ENCODE assay signal across 19 mouse cellular contexts in genomic region chr15:26220855-26221254, GRCm38 (mm10).
DNase-seq lines count a peak whose midpoint lies in the region; ATAC-seq and TF ChIP-seq lines count a peak whose summit lies in the region.
"Had no signal": no experiment of that assay in that cellular context is flagged by ENCODE, and none has a peak within 500 bp of the region (broad histone marks: within the 10 kb centered on the region; RNA-seq: fewer than 3 reads in every experiment).

No protein-coding gene starts in this region.

- 27% methylated on average over 3 of the region's 3 CpGs for WGBS in forebrain, embryonic 12.5 days
- 30% methylated on average over 3 of the region's 3 CpGs for WGBS in forebrain, postnatal 0 days
- 12% methylated on average over 3 of the region's 3 CpGs for WGBS in hindbrain, embryonic 16.5 days
- 23% methylated on average over 3 of the region's 3 CpGs for WGBS in hindbrain, embryonic 14.5 days
- WGBS in neural tube, embryonic 11.5 days, result 42% methylated on average over 3 of the region's 3 CpGs
- 19% methylated on average over 3 of the region's 3 CpGs for WGBS in neural tube, embryonic 15.5 days

- H3K27me3 ChIP-seq in forebrain, embryonic 12.5 days, result no peaks in the 10 kb centered on the region
- no peaks in the 10 kb centered on the region for H3K27me3 ChIP-seq in forebrain, postnatal 0 days (ENCODE audit: insufficient read depth, low read length)
- H3K27me3 ChIP-seq in hindbrain, embryonic 16.5 days (replicated peaks; ENCODE audit: control insufficient read depth, insufficient read depth, low read length), result no peaks in the 10 kb centered on the region
- no peaks in the 10 kb centered on the region for H3K27me3 ChIP-seq in hindbrain, embryonic 14.5 days (ENCODE audit: control insufficient read depth, insufficient read depth, low read length)
- no peaks in the 10 kb centered on the region for H3K27me3 ChIP-seq in neural tube, embryonic 11.5 days (ENCODE audit: control insufficient read depth, insufficient read depth, low read length)
- H3K27me3 ChIP-seq in neural tube, embryonic 15.5 days (replicated peaks), result no peaks in the 10 kb centered on the region
- H3K27me3 ChIP-seq: forebrain, embryonic 15.5 days; heart, embryonic 12.5 days; intestine, embryonic 15.5 days had no signal

- no peak overlapping the region for H3K9ac ChIP-seq in forebrain, embryonic 12.5 days
- no peak overlapping the region for H3K9ac ChIP-seq in forebrain, postnatal 0 days
- no peak overlapping the region for H3K9ac ChIP-seq in hindbrain, embryonic 16.5 days (ENCODE audit: low read depth, low read length)
- no peak overlapping the region for H3K9ac ChIP-seq in hindbrain, embryonic 14.5 days
- no peak overlapping the region for H3K9ac ChIP-seq in neural tube, embryonic 11.5 days (ENCODE audit: low read length)
- H3K9ac ChIP-seq in neural tube, embryonic 15.5 days (replicated peaks), result no peak overlapping the region
- H3K9ac ChIP-seq: forebrain, embryonic 15.5 days; heart, embryonic 12.5 days; intestine, embryonic 15.5 days had no signal

- H3K9me3 ChIP-seq in forebrain, embryonic 12.5 days, result no peaks in the 10 kb centered on the region
- no peaks in the 10 kb centered on the region for H3K9me3 ChIP-seq in forebrain, postnatal 0 days (ENCODE audit: low read length)
- no peaks in the 10 kb centered on the region for H3K9me3 ChIP-seq in hindbrain, embryonic 16.5 days (ENCODE audit: control insufficient read depth, low read length)
- H3K9me3 ChIP-seq in hindbrain, embryonic 14.5 days (ENCODE audit: control insufficient read depth, low read length), result no peaks in the 10 kb centered on the region
- H3K9me3 ChIP-seq in neural tube, embryonic 11.5 days (ENCODE audit: control insufficient read depth, low read length), result no peaks in the 10 kb centered on the region
- H3K9me3 ChIP-seq in neural tube, embryonic 15.5 days (replicated peaks), result no peaks in the 10 kb centered on the region
- H3K9me3 ChIP-seq: embryonic facial prominence, embryonic 10.5 days; forebrain, embryonic 10.5 days; forebrain, embryonic 15.5 days; heart, embryonic 12.5 days; intestine, embryonic 15.5 days had no signal

- peaks cover 6% of the 10 kb centered on the region for H3K4me1 ChIP-seq in forebrain, embryonic 12.5 days
- no peaks in the 10 kb centered on the region for H3K4me1 ChIP-seq in forebrain, postnatal 0 days (ENCODE audit: insufficient read depth)
- H3K4me1 ChIP-seq in hindbrain, embryonic 16.5 days (ENCODE audit: control insufficient read depth, insufficient read depth, low read depth, low read length), result no peaks in the 10 kb centered on the region
- H3K4me1 ChIP-seq in hindbrain, embryonic 14.5 days (replicated peaks; ENCODE audit: control insufficient read depth, insufficient read depth, low read length), result no peaks in the 10 kb centered on the region
- no peaks in the 10 kb centered on the region for H3K4me1 ChIP-seq in neural tube, embryonic 11.5 days (ENCODE audit: control insufficient read depth, insufficient read depth, low read length)
- H3K4me1 ChIP-seq in neural tube, embryonic 15.5 days, result 0 out of 2 replicates have a peak, but pooled peaks cover 4% of the 10 kb centered on the region
- H3K4me1 ChIP-seq: embryonic facial prominence, embryonic 10.5 days; forebrain, embryonic 15.5 days; heart, embryonic 12.5 days; intestine, embryonic 15.5 days had no signal

- DNase-seq in forebrain, postnatal 0 days, result no peak
- DNase-seq in hindbrain, embryonic 14.5 days (ENCODE audit: low spot score), result no peak
- DNase-seq in neural tube, embryonic 11.5 days (ENCODE audit: low spot score), result peak; percentile 11
- peak; percentile 30 for DNase-seq in retina, postnatal 1 day
- DNase-seq in adrenal gland, postnatal 14 days, result no peak
- DNase-seq: adrenal gland, postnatal 25 days; cerebellum, adult 2 months; cerebellum, postnatal 10 days; gastrocnemius, postnatal 14 days; heart, postnatal 36 days; kidney, adult 18-20 months had no signal

- H3K4me3 ChIP-seq in forebrain, embryonic 12.5 days (replicated peaks), result no peak overlapping the region
- H3K4me3 ChIP-seq in forebrain, postnatal 0 days (ENCODE audit: low read depth, low read length), result no peak overlapping the region
- no peak overlapping the region for H3K4me3 ChIP-seq in hindbrain, embryonic 16.5 days (ENCODE audit: low read length)
- H3K4me3 ChIP-seq in hindbrain, embryonic 14.5 days (replicated peaks; ENCODE audit: low read length), result no peak overlapping the region
- no peak overlapping the region for H3K4me3 ChIP-seq in neural tube, embryonic 11.5 days (ENCODE audit: low read depth, low read length)
- H3K4me3 ChIP-seq in neural tube, embryonic 15.5 days (replicated peaks), result no peak overlapping the region
- H3K4me3 ChIP-seq: embryonic facial prominence, embryonic 10.5 days; forebrain, embryonic 10.5 days; forebrain, embryonic 15.5 days; heart, embryonic 12.5 days; intestine, embryonic 15.5 days had no signal

- H3K27ac ChIP-seq in forebrain, embryonic 12.5 days, result no peak overlapping the region
- H3K27ac ChIP-seq in forebrain, postnatal 0 days (ENCODE audit: low read depth, low read length), result no peak overlapping the region
- no peak overlapping the region for H3K27ac ChIP-seq in hindbrain, embryonic 16.5 days (ENCODE audit: low read depth, low read length)
- no peak overlapping the region for H3K27ac ChIP-seq in hindbrain, embryonic 14.5 days
- no peak overlapping the region for H3K27ac ChIP-seq in neural tube, embryonic 11.5 days (ENCODE audit: low read depth, low read length)
- H3K27ac ChIP-seq in neural tube, embryonic 15.5 days (replicated peaks), result no peak overlapping the region
- H3K27ac ChIP-seq: embryonic facial prominence, embryonic 10.5 days; forebrain, embryonic 10.5 days; forebrain, embryonic 15.5 days; intestine, embryonic 15.5 days had no signal

- no peaks in the 10 kb centered on the region for H3K36me3 ChIP-seq in forebrain, embryonic 12.5 days (replicated peaks)
- no peaks in the 10 kb centered on the region for H3K36me3 ChIP-seq in forebrain, postnatal 0 days (ENCODE audit: insufficient read depth)
- H3K36me3 ChIP-seq in hindbrain, embryonic 16.5 days (ENCODE audit: control insufficient read depth, insufficient read depth, low read length), result no peaks in the 10 kb centered on the region
- no peaks in the 10 kb centered on the region for H3K36me3 ChIP-seq in hindbrain, embryonic 14.5 days (replicated peaks; ENCODE audit: control insufficient read depth, insufficient read depth)
- H3K36me3 ChIP-seq in neural tube, embryonic 11.5 days (ENCODE audit: control insufficient read depth, insufficient read depth, low read length), result no peaks in the 10 kb centered on the region
- H3K36me3 ChIP-seq in neural tube, embryonic 15.5 days, result no peaks in the 10 kb centered on the region
- H3K36me3 ChIP-seq: embryonic facial prominence, embryonic 10.5 days; forebrain, embryonic 10.5 days; forebrain, embryonic 15.5 days; heart, embryonic 12.5 days; intestine, embryonic 15.5 days had no signal

- no peak for TF ChIP-seq CTCF in forebrain, postnatal 0 days (IDR thresholded peaks at IDR 0.05; ENCODE audit: low read depth)

- no peak overlapping the region for H3K4me2 ChIP-seq in forebrain, embryonic 12.5 days
- no peak overlapping the region for H3K4me2 ChIP-seq in forebrain, postnatal 0 days (ENCODE audit: low read depth)
- H3K4me2 ChIP-seq in hindbrain, embryonic 16.5 days (ENCODE audit: low read length), result no peak overlapping the region
- no peak overlapping the region for H3K4me2 ChIP-seq in hindbrain, embryonic 14.5 days (replicated peaks)
- no peak overlapping the region for H3K4me2 ChIP-seq in neural tube, embryonic 11.5 days (ENCODE audit: low read depth)
- H3K4me2 ChIP-seq in neural tube, embryonic 15.5 days, result no peak overlapping the region
- H3K4me2 ChIP-seq: forebrain, embryonic 15.5 days; heart, embryonic 12.5 days; intestine, embryonic 15.5 days had no signal

- ATAC-seq in forebrain, embryonic 12.5 days (ENCODE audit: low FRiP score), result peak; percentile 30; the same call in 1 of the 2 replicates
- no peak for ATAC-seq in forebrain, postnatal 0 days
- ATAC-seq in hindbrain, embryonic 16.5 days, result peak; percentile 42; the same call in 1 of the 2 replicates
- ATAC-seq in hindbrain, embryonic 14.5 days (ENCODE audit: low FRiP score), result no peak
- ATAC-seq in neural tube, embryonic 11.5 days (ENCODE audit: insufficient read depth, low FRiP score, low TSS enrichment), result peak; percentile 67
- ATAC-seq in neural tube, embryonic 15.5 days (ENCODE audit: low FRiP score), result no peak
- ATAC-seq: forebrain, embryonic 15.5 days; intestine, embryonic 15.5 days had no signal

Comparison
In these comparisons a context has a peak if more than half of its experiments do, and no peak if none do; other contexts are left out.
1. ATAC-seq: peak in forebrain, embryonic 12.5 days (single experiment), hindbrain, embryonic 16.5 days (single experiment) and neural tube, embryonic 11.5 days (single experiment); none in forebrain, postnatal 0 days (single experiment), hindbrain, embryonic 14.5 days (single experiment) and neural tube, embryonic 15.5 days (single experiment).
2. DNase-seq: peak in neural tube, embryonic 11.5 days (single experiment) and retina, postnatal 1 day (single experiment); none in forebrain, postnatal 0 days (single experiment), hindbrain, embryonic 14.5 days (single experiment) and adrenal gland, postnatal 14 days (single experiment).